Mouse (Mus musculus) right cerebral cortex, postnatal 4 days (tissue): ENCODE results near the gene Gm16451.
"Not testable (repeated sequence)": the region's sequence is repeated elsewhere in the genome, so short reads cannot be mapped to it uniquely, and the experiment has no call there.

Experiments
- DNase-seq: peaks from one replicate; pipeline ENCODE4 v3.0.0-alpha.2; 2022

Gm16451 gene

GRCm38 (mm10) chr7:22118145-22118544 lies at the start of gene Gm16451:
Gene Gm16451, minus strand, starts transcription at chr7:22118245.
- DNase-seq: not testable (repeated sequence)

- not testable (repeated sequence) for DNase-seq
These were observed 45.9 kb upstream of the Gm16451 start, which contains the start of gene Vmn1r142 for GRCm38 (mm10) chr7:22163935-22164334. Gene Vmn1r142, minus strand, starts transcription at chr7:22164035.

GRCm38 (mm10) chr7:22134641-22135040 lies 16.6 kb upstream of the Gm16451 start, which contains the start of gene Gm10666:
Gene Gm10666, minus strand, starts transcription at chr7:22134741.
- DNase-seq: not testable (repeated sequence)

DNA sequence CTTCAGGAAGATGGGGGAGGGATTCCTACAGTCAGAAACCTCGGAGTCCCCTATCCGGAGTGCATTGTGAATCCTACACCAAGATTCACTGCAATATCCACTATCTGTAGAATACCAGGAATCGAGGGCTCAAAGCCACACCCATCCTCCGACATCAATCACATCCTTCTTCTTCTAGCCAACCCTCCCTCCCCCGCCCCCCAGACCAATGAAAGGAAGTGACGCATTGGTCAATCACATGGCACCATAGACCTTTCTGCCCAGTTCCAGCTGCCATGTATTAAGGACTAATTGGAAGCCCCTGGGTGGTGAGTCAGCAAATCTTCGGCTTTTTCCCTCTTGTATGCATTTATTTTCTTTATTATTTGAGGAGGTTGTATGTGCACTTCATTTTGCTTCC lies 49.3 kb downstream of the Gm16451 start, which contains the start of gene Vmn1r139:
Vmn1r139 (plus strand) TSS at position 301 of the 400 bp plus-strand sequence.
- DNase-seq: not testable (repeated sequence)
